Mouse (Mus musculus) myocyte (in vitro differentiated cells): ENCODE data around the gene Hebp2.

Source experiments
- MAX ChIP-seq: IDR thresholded peaks from one replicate; pipeline ENCODE4 v1.6.1; 2011; ENCODE audit warnings: low read depth, mild to moderate bottlenecking, control low read depth
- MYOG ChIP-seq, 3 experiments: IDR thresholded peaks; one replicate each; pipeline ENCODE4 v1.6.1; 2011; ENCODE audit warnings: control low read depth in 2 of 3, low read depth in 2 of 3, mild to moderate bottlenecking in 2 of 3; ENCODE audit not compliant: insufficient read length in 2 of 3, control insufficient read depth in 1 of 3, insufficient read depth in 1 of 3
- POLR2A ChIP-seq: IDR thresholded peaks from one replicate; pipeline ENCODE4 v1.6.1; 2011; ENCODE audit warnings: low read depth, mild to moderate bottlenecking, control low read depth, moderate library complexity; ENCODE audit not compliant: insufficient read length
- TCF12 ChIP-seq: IDR thresholded peaks from one replicate; pipeline ENCODE4 v1.6.1; 2011; ENCODE audit warnings: mild to moderate bottlenecking, control low read depth; ENCODE audit not compliant: poor library complexity, insufficient read depth, severe bottlenecking
- USF1 ChIP-seq: IDR thresholded peaks from one replicate; pipeline ENCODE4 v1.6.1; 2011; ENCODE audit warnings: low read depth, mild to moderate bottlenecking, control low read depth, moderate library complexity

- TF ChIP-seq MAX (no peak), MYOG (IDR thresholded peaks at IDR 0.05; ENCODE audit: control insufficient read depth in 1 of 3, insufficient read depth in 1 of 3, insufficient read length in 2 of 3, low read depth in 2 of 3) (no peak), POLR2A (no peak), TCF12 (no peak), USF1 (no peak)
Measured at GRCm38 (mm10) chr10:18526184-18526850, 19.6 kb downstream of the Hebp2 start.
